Mouse (Mus musculus): ENCODE results near the gene Trpm7. TPM values are rescaled to one million over a fixed set of nuclear protein-coding genes. Genes with fewer than 3 reads are reported as not detected.

Gene Trpm7
- total and polyA plus RNA-seq, 3 experiments: 11.2 to 143 (median 107) TPM

DNA sequence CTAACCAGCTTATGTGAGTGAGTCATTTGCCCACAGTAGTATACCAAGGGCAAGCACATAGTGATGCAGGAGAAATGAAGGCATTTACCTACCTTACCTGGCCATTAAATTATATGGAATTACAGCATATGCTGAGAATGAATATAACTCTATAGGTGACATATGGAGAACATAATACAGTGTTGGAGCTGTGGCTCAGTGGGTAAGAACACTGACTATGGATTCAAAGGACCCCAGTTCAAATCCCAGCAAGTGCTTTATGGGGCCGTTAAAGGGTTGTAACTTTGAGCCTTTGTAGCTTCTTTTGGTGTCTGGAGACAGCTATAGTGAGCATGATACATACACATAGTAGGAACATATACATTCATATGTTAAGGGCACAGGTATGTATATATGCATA, 94.6 kb downstream of the Trpm7 start:
- DNase-seq (ENCODE audit: low spot score): no peak
- no peak for TF ChIP-seq GATA1 (IDR thresholded peaks at IDR 0.05; ENCODE audit: borderline replicate concordance, low read length)
- TF ChIP-seq CTCF (IDR thresholded peaks at IDR 0.05; ENCODE audit: low read depth, low read length): no peak
- TF ChIP-seq TAL1 (conservative IDR thresholded peaks at IDR 0.05; ENCODE audit: low read depth, low read length): no peak
- no peak for TF ChIP-seq GATA2 (IDR thresholded peaks at IDR 0.05; ENCODE audit: borderline replicate concordance, low read depth, low read length)
- TF ChIP-seq POLR2AphosphoS5 (IDR thresholded peaks at IDR 0.05; ENCODE audit: insufficient replicate concordance, low read depth, low read length): no peak
- Histone ChIP-seq H3K27me3 (ENCODE audit: insufficient read depth, low read length) (peaks cover 17% of the 10 kb centered on the region), H3K9me3 (replicated peaks) (no peaks in the 10 kb centered on the region), H3K36me3 (replicated peaks) (no peaks in the 10 kb centered on the region), H3K4me3 (ENCODE audit: low read depth, low read length) (no peak overlapping the region), H3K4me1 (ENCODE audit: insufficient read depth, low read depth, low read length) (peaks cover 5% of the 10 kb centered on the region; the same call in 1 of the 2 replicates)
- ATAC-seq (ENCODE audit: extremely low read depth, insufficient number of reproducible peaks, low FRiP score, poor library complexity, severe bottlenecking): no peak

DNA sequence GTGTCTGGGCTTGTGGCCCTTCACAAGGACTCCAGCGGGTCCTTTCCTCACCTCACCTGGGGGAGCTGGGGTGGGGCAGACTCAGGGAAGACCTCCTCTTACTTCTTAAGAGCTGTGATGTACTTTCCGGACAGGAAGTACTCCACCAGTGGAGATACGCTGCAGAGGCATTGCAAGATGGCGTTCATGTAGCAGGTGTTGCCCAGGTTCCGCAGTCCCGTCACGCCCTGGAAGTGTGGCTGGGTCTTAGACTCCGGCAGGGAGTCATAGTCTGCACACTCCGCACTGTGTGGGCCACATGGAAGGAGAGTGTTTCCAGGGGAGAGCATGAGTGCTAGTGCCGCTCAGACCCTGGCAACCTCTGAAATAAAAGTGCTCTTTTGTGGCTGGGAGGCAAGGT, 95.7 kb downstream of the Trpm7 start:
- ATAC-seq (ENCODE audit: extremely low read depth, insufficient number of reproducible peaks, low FRiP score, poor library complexity, severe bottlenecking): no peak
- no peaks in the 10 kb centered on the region for H3K9me3 ChIP-seq (replicated peaks)
- peaks cover 22% of the 10 kb centered on the region for H3K27me3 ChIP-seq (ENCODE audit: insufficient read depth, low read length)

GRCm38 (mm10) chr2:126778806-126779205, 97.2 kb downstream of the Trpm7 start:
- no peaks in the 10 kb centered on the region for H3K9me3 ChIP-seq (replicated peaks)

More for the DNA sequence above, 95.7 kb downstream of the Trpm7 start:
- TF ChIP-seq POLR2AphosphoS5 (IDR thresholded peaks at IDR 0.05; ENCODE audit: insufficient replicate concordance, low read depth, low read length) (no peak), GATA2 (IDR thresholded peaks at IDR 0.05; ENCODE audit: borderline replicate concordance, low read depth, low read length) (no peak), CTCF (IDR thresholded peaks at IDR 0.05; ENCODE audit: low read depth, low read length) (no peak), TAL1 (conservative IDR thresholded peaks at IDR 0.05; ENCODE audit: low read depth, low read length) (no peak), GATA1 (IDR thresholded peaks at IDR 0.05; ENCODE audit: borderline replicate concordance, low read length) (no peak)
- DNase-seq (ENCODE audit: low spot score): no peak
- no peak overlapping the region for H3K4me3 ChIP-seq (ENCODE audit: low read depth, low read length)
- H3K36me3 ChIP-seq (replicated peaks): no peaks in the 10 kb centered on the region
- peaks cover 5% of the 10 kb centered on the region; the same call in 1 of the 2 replicates for H3K4me1 ChIP-seq (ENCODE audit: insufficient read depth, low read depth, low read length)

DNA sequence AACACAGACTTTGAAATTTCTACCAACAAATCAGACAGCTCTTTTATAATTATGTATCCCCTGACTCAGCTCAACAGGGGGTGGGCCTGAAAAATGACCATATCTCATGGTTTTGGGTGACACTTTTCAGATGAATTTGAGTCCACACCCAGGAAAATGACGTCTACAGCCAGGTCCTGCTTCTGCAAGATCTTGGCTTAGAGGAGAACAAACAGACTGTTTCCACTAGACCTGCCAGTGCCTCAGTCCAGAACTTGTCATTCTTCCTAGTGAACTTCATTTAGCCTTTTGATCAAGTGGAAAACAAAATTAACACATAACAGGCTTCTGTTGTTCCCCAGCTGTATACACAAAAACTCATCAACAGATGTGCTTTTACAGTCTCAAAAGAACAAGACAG, 99.6 kb downstream of the Trpm7 start:
- Histone ChIP-seq H3K4me3 (ENCODE audit: low read depth, low read length) (no peak overlapping the region), H3K36me3 (replicated peaks) (no peaks in the 10 kb centered on the region), H3K4me1 (ENCODE audit: insufficient read depth, low read depth, low read length) (0 out of 2 replicates have a peak, but pooled peaks cover 4% of the 10 kb centered on the region), H3K27me3 (ENCODE audit: insufficient read depth, low read length) (peaks cover 34% of the 10 kb centered on the region), H3K9me3 (replicated peaks) (no peaks in the 10 kb centered on the region)
- TF ChIP-seq POLR2AphosphoS5 (IDR thresholded peaks at IDR 0.05; ENCODE audit: insufficient replicate concordance, low read depth, low read length) (no peak), GATA1 (IDR thresholded peaks at IDR 0.05; ENCODE audit: borderline replicate concordance, low read length) (no peak), GATA2 (IDR thresholded peaks at IDR 0.05; ENCODE audit: borderline replicate concordance, low read depth, low read length) (no peak), CTCF (IDR thresholded peaks at IDR 0.05; ENCODE audit: low read depth, low read length) (no peak), TAL1 (conservative IDR thresholded peaks at IDR 0.05; ENCODE audit: low read depth, low read length) (no peak)
- DNase-seq (ENCODE audit: low spot score) (no peak), ATAC-seq (ENCODE audit: extremely low read depth, insufficient number of reproducible peaks, low FRiP score, poor library complexity, severe bottlenecking) (no peak)

More at GRCm38 (mm10) chr2:126778806-126779205, 97.2 kb downstream of the Trpm7 start:
- no peak overlapping the region for H3K4me3 ChIP-seq (ENCODE audit: low read depth, low read length)
- DNase-seq (ENCODE audit: low spot score): no peak
- H3K27me3 ChIP-seq (ENCODE audit: insufficient read depth, low read length): peaks cover 29% of the 10 kb centered on the region
- H3K4me1 ChIP-seq (ENCODE audit: insufficient read depth, low read depth, low read length): peaks cover 5% of the 10 kb centered on the region; the same call in 1 of the 2 replicates
- TF ChIP-seq GATA2 (IDR thresholded peaks at IDR 0.05; ENCODE audit: borderline replicate concordance, low read depth, low read length) (no peak), GATA1 (IDR thresholded peaks at IDR 0.05; ENCODE audit: borderline replicate concordance, low read length) (no peak), POLR2AphosphoS5 (IDR thresholded peaks at IDR 0.05; ENCODE audit: insufficient replicate concordance, low read depth, low read length) (no peak), CTCF (IDR thresholded peaks at IDR 0.05; ENCODE audit: low read depth, low read length) (no peak), TAL1 (conservative IDR thresholded peaks at IDR 0.05; ENCODE audit: low read depth, low read length) (no peak)
- no peak for ATAC-seq (ENCODE audit: extremely low read depth, insufficient number of reproducible peaks, low FRiP score, poor library complexity, severe bottlenecking)
- H3K36me3 ChIP-seq (replicated peaks): no peaks in the 10 kb centered on the region

- no peak for TF ChIP-seq GATA2 (IDR thresholded peaks at IDR 0.05; ENCODE audit: borderline replicate concordance, low read depth, low read length)
- TF ChIP-seq GATA1 (IDR thresholded peaks at IDR 0.05; ENCODE audit: borderline replicate concordance, low read length): no peak
- no peak for TF ChIP-seq TAL1 (conservative IDR thresholded peaks at IDR 0.05; ENCODE audit: low read depth, low read length)
- no peak for TF ChIP-seq POLR2AphosphoS5 (IDR thresholded peaks at IDR 0.05; ENCODE audit: insufficient replicate concordance, low read depth, low read length)
- TF ChIP-seq CTCF (IDR thresholded peaks at IDR 0.05; ENCODE audit: low read depth, low read length): no peak
- no peak for ATAC-seq (ENCODE audit: extremely low read depth, insufficient number of reproducible peaks, low FRiP score, poor library complexity, severe bottlenecking)
- no peak overlapping the region for H3K4me3 ChIP-seq (ENCODE audit: low read depth, low read length)
- H3K27me3 ChIP-seq (ENCODE audit: insufficient read depth, low read length): peaks cover 36% of the 10 kb centered on the region
- H3K4me1 ChIP-seq (ENCODE audit: insufficient read depth, low read depth, low read length): 0 out of 2 replicates have a peak, but pooled peaks cover 4% of the 10 kb centered on the region
- no peaks in the 10 kb centered on the region for H3K36me3 ChIP-seq (replicated peaks)
- no peaks in the 10 kb centered on the region for H3K9me3 ChIP-seq (replicated peaks)
- no peak for DNase-seq (ENCODE audit: low spot score)
Observed at GRCm38 (mm10) chr2:126775951-126776350, 100.1 kb downstream of the Trpm7 start.

DNA sequence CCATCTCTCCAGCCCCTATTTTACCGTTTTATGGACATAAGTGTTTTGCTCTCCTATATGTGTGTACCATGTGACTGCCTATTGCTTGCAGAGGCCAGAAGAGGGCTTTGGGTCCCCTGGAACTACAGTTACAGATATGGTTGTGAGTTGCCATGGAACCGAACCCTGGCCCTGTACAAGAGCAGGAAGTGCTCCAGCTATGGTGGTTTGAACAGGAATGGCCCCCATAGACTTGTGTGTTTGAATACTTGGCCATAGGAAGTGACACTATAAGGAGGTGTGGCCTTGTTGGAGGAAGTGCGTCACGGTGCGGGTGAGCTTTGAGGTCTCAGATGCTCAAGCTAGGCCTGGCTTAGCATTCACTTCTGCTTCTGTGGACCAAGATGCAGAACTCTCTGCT, 103.8 kb downstream of the Trpm7 start:
- no peaks in the 10 kb centered on the region for H3K36me3 ChIP-seq (replicated peaks)
- no peak for TF ChIP-seq GATA2 (IDR thresholded peaks at IDR 0.05; ENCODE audit: borderline replicate concordance, low read depth, low read length)
- TF ChIP-seq POLR2AphosphoS5 (IDR thresholded peaks at IDR 0.05; ENCODE audit: insufficient replicate concordance, low read depth, low read length): no peak
- no peak for TF ChIP-seq CTCF (IDR thresholded peaks at IDR 0.05; ENCODE audit: low read depth, low read length)
- no peak for TF ChIP-seq GATA1 (IDR thresholded peaks at IDR 0.05; ENCODE audit: borderline replicate concordance, low read length)
- no peak for TF ChIP-seq TAL1 (conservative IDR thresholded peaks at IDR 0.05; ENCODE audit: low read depth, low read length)
- H3K4me3 ChIP-seq (ENCODE audit: low read depth, low read length): no peak overlapping the region
- DNase-seq (ENCODE audit: low spot score): no peak
- peaks cover 35% of the 10 kb centered on the region for H3K27me3 ChIP-seq (ENCODE audit: insufficient read depth, low read length)
- no peaks in the 10 kb centered on the region for H3K9me3 ChIP-seq (replicated peaks)
- 0 out of 2 replicates have a peak, but pooled peaks cover 4% of the 10 kb centered on the region for H3K4me1 ChIP-seq (ENCODE audit: insufficient read depth, low read depth, low read length)
- no peak for ATAC-seq (ENCODE audit: extremely low read depth, insufficient number of reproducible peaks, low FRiP score, poor library complexity, severe bottlenecking)

Measured in G1E (cell line).